Mouse (Mus musculus): ENCODE results near the gene Irf9. TPM values are rescaled to one million over a fixed set of nuclear protein-coding genes. Genes with fewer than 3 reads are reported as not detected.
A peak's percentile ranks its signal among the peaks of the same experiment; 100 is the strongest.

Irf9 gene
- polyA plus RNA-seq (2015; fragmentation: Nextera tagmentation; extraction: Ambion mirVana): 10.4 and 13.2 TPM in 2 replicates

- H3K27ac ChIP-seq (replicated peaks): peak within 1 kb of the TSS; percentile 63; the same call in 1 of the 2 replicates
- peak within 1 kb of the TSS; percentile 54 for H3K4me2 ChIP-seq
- peaks cover 12% of the 10 kb centered on the region for H3K4me1 ChIP-seq
- WGBS: 86% methylated on average over 7 of the region's 7 CpGs
- H3K36me3 ChIP-seq: peaks cover 82% of the 10 kb centered on the region
- H3K9ac ChIP-seq (replicated peaks): no peak within 1 kb of the TSS
- H3K4me3 ChIP-seq (replicated peaks): peak within 1 kb of the TSS; percentile 34
- ATAC-seq (ENCODE audit: low FRiP score): no peak
- H3K9me3 ChIP-seq (replicated peaks): no peaks in the 10 kb centered on the region
- H3K27me3 ChIP-seq (replicated peaks): no peaks in the 10 kb centered on the region
Measured at GRCm38 (mm10) chr14:55603271-55603632, at the start of gene Irf9. Gene Irf9, plus strand, starts transcription at chr14:55603571.

GRCm38 (mm10) chr14:55554635-55555034, 48.7 kb upstream of the Irf9 start:
- H3K4me2 ChIP-seq: no peak overlapping the region
- no peak overlapping the region for H3K27ac ChIP-seq (replicated peaks)
- H3K9me3 ChIP-seq (replicated peaks): no peaks in the 10 kb centered on the region
- no peaks in the 10 kb centered on the region for H3K27me3 ChIP-seq (replicated peaks)
- H3K4me1 ChIP-seq: peaks cover 3% of the 10 kb centered on the region
- no peak for ATAC-seq (ENCODE audit: low FRiP score)
- H3K36me3 ChIP-seq: no peaks in the 10 kb centered on the region; the same call in 1 of the 2 replicates
- no peak overlapping the region for H3K9ac ChIP-seq (replicated peaks)
- no peak overlapping the region for H3K4me3 ChIP-seq (replicated peaks)

- Histone ChIP-seq H3K36me3 (no peaks in the 10 kb centered on the region), H3K27ac (replicated peaks) (no peak overlapping the region), H3K4me2 (no peak overlapping the region), H3K9ac (replicated peaks) (no peak overlapping the region), H3K27me3 (replicated peaks) (no peaks in the 10 kb centered on the region), H3K4me1 (peaks cover 3% of the 10 kb centered on the region), H3K9me3 (replicated peaks) (no peaks in the 10 kb centered on the region), H3K4me3 (replicated peaks) (no peak overlapping the region)
- 89% methylated on average over 3 of the region's 3 CpGs for WGBS
- ATAC-seq (ENCODE audit: low FRiP score): no peak
Measured at GRCm38 (mm10) chr14:55555788-55556187, 47.6 kb upstream of the Irf9 start.

GRCm38 (mm10) chr14:55557003-55557402, 46.4 kb upstream of the Irf9 start:
- ATAC-seq (ENCODE audit: low FRiP score): no peak
- H3K4me3 ChIP-seq (replicated peaks): no peak overlapping the region
- no peak overlapping the region for H3K4me2 ChIP-seq
- H3K27me3 ChIP-seq (replicated peaks): no peaks in the 10 kb centered on the region
- no peak overlapping the region for H3K27ac ChIP-seq (replicated peaks)
- H3K36me3 ChIP-seq: no peaks in the 10 kb centered on the region
- no peaks in the 10 kb centered on the region for H3K9me3 ChIP-seq (replicated peaks)
- peaks cover 15% of the 10 kb centered on the region for H3K4me1 ChIP-seq
- H3K9ac ChIP-seq (replicated peaks): no peak overlapping the region
- 28% methylated on average over 5 of the region's 5 CpGs for WGBS

GRCm38 (mm10) chr14:55557587-55557986, 45.8 kb upstream of the Irf9 start:
- H3K9me3 ChIP-seq (replicated peaks): no peaks in the 10 kb centered on the region
- WGBS: 92% methylated on average over 3 of the region's 3 CpGs
- H3K4me3 ChIP-seq (replicated peaks): no peak overlapping the region
- H3K27me3 ChIP-seq (replicated peaks): no peaks in the 10 kb centered on the region
- H3K4me2 ChIP-seq: no peak overlapping the region
- ATAC-seq (ENCODE audit: low FRiP score): no peak
- peaks cover 21% of the 10 kb centered on the region for H3K4me1 ChIP-seq
- no peaks in the 10 kb centered on the region for H3K36me3 ChIP-seq
- H3K27ac ChIP-seq (replicated peaks): no peak overlapping the region
- no peak overlapping the region for H3K9ac ChIP-seq (replicated peaks)

- peaks cover 25% of the 10 kb centered on the region for H3K4me1 ChIP-seq
- peak overlapping the region; percentile 63 for H3K4me3 ChIP-seq (replicated peaks)
- peaks cover 5% of the 10 kb centered on the region for H3K36me3 ChIP-seq
- peak overlapping the region; percentile 70 for H3K9ac ChIP-seq (replicated peaks)
- no peak overlapping the region for H3K27ac ChIP-seq (replicated peaks)
- H3K9me3 ChIP-seq (replicated peaks): no peaks in the 10 kb centered on the region
- no peak for ATAC-seq (ENCODE audit: low FRiP score)
- H3K27me3 ChIP-seq (replicated peaks): no peaks in the 10 kb centered on the region
- WGBS: 62% methylated on average over 6 of the region's 6 CpGs
- H3K4me2 ChIP-seq: peak overlapping the region; percentile 86
Measured at GRCm38 (mm10) chr14:55558740-55559448, 44.5 kb upstream of the Irf9 start.

- peak within 1 kb of the TSS; percentile 63 for H3K4me3 ChIP-seq (replicated peaks)
- peaks cover 14% of the 10 kb centered on the region for H3K36me3 ChIP-seq
- no peaks in the 10 kb centered on the region for H3K9me3 ChIP-seq (replicated peaks)
- H3K27me3 ChIP-seq (replicated peaks): no peaks in the 10 kb centered on the region
- peak within 1 kb of the TSS; percentile 99 for H3K27ac ChIP-seq (replicated peaks)
- WGBS: under 1% methylated on average over 27 of the region's 27 CpGs
- H3K4me1 ChIP-seq: peaks cover 25% of the 10 kb centered on the region
- H3K9ac ChIP-seq (replicated peaks): peak within 1 kb of the TSS; percentile 70
- peak within 1 kb of the TSS; percentile 86 for H3K4me2 ChIP-seq
- ATAC-seq (ENCODE audit: low FRiP score): peak; percentile 82
Measured at GRCm38 (mm10) chr14:55559799-55560201, 43.6 kb upstream of the Irf9 start, which contains the start of gene Dcaf11. Gene Dcaf11, plus strand, starts transcription at chr14:55560006.

- Histone ChIP-seq H3K36me3 (peaks cover 20% of the 10 kb centered on the region), H3K9ac (replicated peaks) (peak within 1 kb of the TSS; percentile 70), H3K4me1 (peaks cover 25% of the 10 kb centered on the region), H3K4me3 (replicated peaks) (peak within 1 kb of the TSS; percentile 63), H3K27ac (replicated peaks) (peak within 1 kb of the TSS; percentile 99), H3K27me3 (replicated peaks) (no peaks in the 10 kb centered on the region), H3K4me2 (peak within 1 kb of the TSS; percentile 86), H3K9me3 (replicated peaks) (no peaks in the 10 kb centered on the region)
- ATAC-seq (ENCODE audit: low FRiP score): peak; percentile 97
- WGBS: under 1% methylated on average over 51 of the region's 51 CpGs
Measured at GRCm38 (mm10) chr14:55560202-55561073, 42.9 kb upstream of the Irf9 start, which contains the start of gene A730061H03Rik. Gene A730061H03Rik, minus strand, starts transcription at chr14:55560406.

- Histone ChIP-seq H3K4me3 (replicated peaks) (peak overlapping the region; percentile 63; the same call in 1 of the 2 replicates), H3K9ac (replicated peaks) (no peak overlapping the region), H3K9me3 (replicated peaks) (no peaks in the 10 kb centered on the region), H3K27ac (replicated peaks) (no peak overlapping the region), H3K4me1 (peaks cover 25% of the 10 kb centered on the region), H3K36me3 (peaks cover 34% of the 10 kb centered on the region), H3K27me3 (replicated peaks) (no peaks in the 10 kb centered on the region), H3K4me2 (peak overlapping the region; percentile 86)
- WGBS: 91% methylated on average over 10 of the region's 10 CpGs
- ATAC-seq (ENCODE audit: low FRiP score): no peak
Measured at GRCm38 (mm10) chr14:55561860-55562259, 41.5 kb upstream of the Irf9 start.

GRCm38 (mm10) chr14:55563249-55563648, 40.1 kb upstream of the Irf9 start:
- no peak for ATAC-seq (ENCODE audit: low FRiP score)
- Histone ChIP-seq H3K4me1 (peaks cover 25% of the 10 kb centered on the region), H3K9me3 (replicated peaks) (no peaks in the 10 kb centered on the region), H3K4me2 (no peak overlapping the region), H3K27ac (replicated peaks) (no peak overlapping the region), H3K27me3 (replicated peaks) (no peaks in the 10 kb centered on the region), H3K36me3 (peaks cover 48% of the 10 kb centered on the region), H3K4me3 (replicated peaks) (no peak overlapping the region), H3K9ac (replicated peaks) (no peak overlapping the region)
- WGBS: 94% methylated on average over 11 of the region's 11 CpGs

GRCm38 (mm10) chr14:55565748-55566147, 37.6 kb upstream of the Irf9 start:
- no peak for ATAC-seq (ENCODE audit: low FRiP score)
- Histone ChIP-seq H3K9me3 (replicated peaks) (no peaks in the 10 kb centered on the region), H3K27ac (replicated peaks) (no peak overlapping the region), H3K4me2 (no peak overlapping the region), H3K9ac (replicated peaks) (no peak overlapping the region), H3K36me3 (peaks cover 72% of the 10 kb centered on the region), H3K4me3 (replicated peaks) (no peak overlapping the region), H3K4me1 (peaks cover 22% of the 10 kb centered on the region), H3K27me3 (replicated peaks) (no peaks in the 10 kb centered on the region)
- 92% methylated on average over 3 of the region's 3 CpGs for WGBS

All from neural tube, embryonic 15.5 days (tissue).